In the genomic region with DNA sequence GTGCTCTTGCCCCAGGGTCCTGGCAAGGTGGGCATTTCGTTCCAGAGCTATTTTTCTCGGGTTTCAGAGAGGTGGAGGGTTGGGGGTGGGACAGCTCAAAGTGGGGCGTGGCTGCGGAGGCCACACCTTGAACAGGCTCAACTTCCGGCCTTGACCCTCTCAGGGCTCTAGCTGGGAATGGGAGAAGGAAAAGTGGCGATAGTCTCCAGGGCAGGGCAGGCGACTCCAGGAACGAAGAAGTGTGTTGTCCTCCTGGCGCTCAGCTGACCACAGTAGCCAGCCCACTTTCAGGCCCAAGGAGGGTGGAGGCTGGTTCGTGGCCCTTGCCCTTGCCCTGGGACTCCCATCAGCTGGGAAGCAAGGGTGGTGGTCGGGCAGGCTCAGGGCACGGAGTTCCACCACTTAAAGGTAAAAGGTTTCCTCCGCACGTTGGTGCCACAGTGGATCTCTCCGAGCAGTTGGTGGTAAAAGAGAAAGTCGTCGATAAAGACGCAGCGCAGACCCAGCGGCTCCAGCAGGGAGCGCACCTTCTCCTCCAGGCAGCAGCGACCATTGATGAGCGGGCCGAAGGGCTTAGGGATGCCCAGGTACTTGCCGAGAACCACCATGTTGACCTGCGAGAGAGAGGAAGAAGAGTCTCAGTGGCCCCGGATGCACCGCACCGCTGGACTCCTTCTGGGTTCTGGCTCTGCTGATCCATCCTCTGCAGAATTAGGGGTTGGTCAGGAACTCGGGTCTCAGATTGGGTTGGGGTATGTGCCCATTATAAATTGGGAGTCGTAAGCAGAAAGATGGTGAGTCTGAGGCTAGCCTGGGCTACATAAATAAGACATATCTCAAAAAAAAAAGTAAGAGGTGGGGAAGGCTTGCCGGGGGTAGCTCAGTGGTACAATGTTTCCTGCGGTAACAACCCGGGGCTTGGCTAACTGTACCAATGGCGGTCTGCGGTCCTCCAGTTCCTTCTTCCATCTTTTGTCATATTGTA, we compare ENCODE assay signal across 8 mouse cellular contexts. TPM values are rescaled to one million over a fixed set of nuclear protein-coding genes. Genes with fewer than 3 reads are reported as not detected.
A peak's percentile ranks its signal among the peaks of the same experiment; 100 is the strongest.
DNase-seq lines count a peak whose midpoint lies in the region; ATAC-seq and TF ChIP-seq lines count a peak whose summit lies in the region.

No protein-coding gene starts in this region.

- no peaks in the 10 kb centered on the region for H3K9me3 ChIP-seq in ES-E14 (ENCODE audit: control insufficient read depth, insufficient read depth, low read depth, low read length)
- no peaks in the 10 kb centered on the region for H3K9me3 ChIP-seq in hindbrain, embryonic 13.5 days
- no peaks in the 10 kb centered on the region for H3K9me3 ChIP-seq in limb, embryonic 14.5 days (ENCODE audit: control insufficient read depth, low read length)
- no peaks in the 10 kb centered on the region for H3K9me3 ChIP-seq in midbrain, embryonic 13.5 days
- no peaks in the 10 kb centered on the region for H3K9me3 ChIP-seq in stomach, postnatal 0 days (ENCODE audit: control insufficient read depth, low read length)

- H3K9ac ChIP-seq in ES-E14 (ENCODE audit: insufficient read depth, low read depth, low read length, poor library complexity, severe bottlenecking): peak overlapping the region; percentile 5; the same call in 1 of the 2 replicates
- no peak overlapping the region for H3K9ac ChIP-seq in hindbrain, embryonic 13.5 days
- H3K9ac ChIP-seq in limb, embryonic 14.5 days (ENCODE audit: low read depth, low read length, severe bottlenecking): peak overlapping the region; percentile 44
- H3K9ac ChIP-seq in midbrain, embryonic 13.5 days (replicated peaks): 0 out of 2 replicates have a peak overlapping the region, but pooled peaks have one; percentile 14
- peak overlapping the region; percentile 54 for H3K9ac ChIP-seq in stomach, postnatal 0 days (ENCODE audit: low read length)

- DNase-seq in 3134 (ENCODE audit: extremely low read depth, insufficient read length, low spot score) (peak; percentile 85), ES-E14 (ENCODE audit: low read depth, low spot score) (no peak), MN1 (ENCODE audit: low spot score) (no peak)
- peak; percentile 19 for DNase-seq in limb, embryonic 14.5 days (ENCODE audit: low spot score)
- DNase-seq in stomach, postnatal 0 days (ENCODE audit: low spot score): peak; percentile 58

- H3K27ac ChIP-seq in ES-E14 (ENCODE audit: insufficient read depth, low read depth, low read length, poor library complexity, severe bottlenecking): no peak overlapping the region
- no peak overlapping the region for H3K27ac ChIP-seq in hindbrain, embryonic 13.5 days
- H3K27ac ChIP-seq in limb, embryonic 14.5 days (replicated peaks; ENCODE audit: low read depth, low read length): peak overlapping the region; percentile 44; the same call in 1 of the 2 replicates
- H3K27ac ChIP-seq in midbrain, embryonic 13.5 days: no peak overlapping the region
- H3K27ac ChIP-seq in stomach, postnatal 0 days (replicated peaks): no peak overlapping the region

- in situ Hi-C loops in ES-E14 (cut with MboI; ENCODE audit: low sequenced_read_pairs in 2 of 2, unreplicated experiment in 2 of 2): no loop called here

- TF ChIP-seq POLR2A in limb, embryonic 14.5 days (IDR thresholded peaks at IDR 0.05; ENCODE audit: borderline replicate concordance, extremely low read depth, insufficient read depth, insufficient read length): no peak

- peak; percentile 69 for ATAC-seq in erythroid progenitor cell, adult 5-6 weeks (replicated peaks; ENCODE audit: low FRiP score, poor library complexity, severe bottlenecking)
- ATAC-seq in hindbrain, embryonic 13.5 days (ENCODE audit: low FRiP score): no peak
- ATAC-seq in limb, embryonic 14.5 days (ENCODE audit: low FRiP score, low read depth): peak; percentile 62; the same call in 1 of the 2 replicates
- ATAC-seq in midbrain, embryonic 13.5 days: no peak
- peak; percentile 70 for ATAC-seq in stomach, postnatal 0 days (ENCODE audit: low FRiP score, low TSS enrichment)

- WGBS in hindbrain, embryonic 13.5 days: 23% methylated on average over 36 of the region's 36 CpGs
- 21% methylated on average over 35 of the region's 36 CpGs for WGBS in limb, embryonic 14.5 days
- 25% methylated on average over 36 of the region's 36 CpGs for WGBS in midbrain, embryonic 13.5 days
- 28% methylated on average over 34 of the region's 36 CpGs for WGBS in stomach, postnatal 0 days

- H3K4me1 ChIP-seq in ES-E14 (ENCODE audit: control insufficient read depth in 2 of 2, insufficient read depth in 2 of 2, low read length in 2 of 2, poor library complexity in 1 of 2): peaks cover 0 to 31% of the 10 kb centered on the region in 2 experiments; a peak in 2 of 4 replicates
- H3K4me1 ChIP-seq in hindbrain, embryonic 13.5 days (replicated peaks): peaks cover 38% of the 10 kb centered on the region
- H3K4me1 ChIP-seq in limb, embryonic 14.5 days (ENCODE audit: control insufficient read depth, insufficient read depth, low read length): peaks cover 24% of the 10 kb centered on the region
- H3K4me1 ChIP-seq in midbrain, embryonic 13.5 days (replicated peaks): peaks cover 12% of the 10 kb centered on the region
- no peaks in the 10 kb centered on the region for H3K4me1 ChIP-seq in stomach, postnatal 0 days (replicated peaks; ENCODE audit: control insufficient read depth, insufficient read depth)

- peak overlapping the region; percentile 25 to 31 for H3K4me3 ChIP-seq in ES-E14 (ENCODE audit: insufficient read depth in 1 of 2, low read depth in 1 of 2, low read length in 2 of 2, poor library complexity in 1 of 2, severe bottlenecking in 1 of 2)
- peak overlapping the region; percentile 8; the same call in 1 of the 2 replicates for H3K4me3 ChIP-seq in hindbrain, embryonic 13.5 days
- H3K4me3 ChIP-seq in limb, embryonic 14.5 days (replicated peaks; ENCODE audit: low read length): peak overlapping the region; percentile 41
- peak overlapping the region; percentile 15; the same call in 1 of the 2 replicates for H3K4me3 ChIP-seq in midbrain, embryonic 13.5 days (replicated peaks)
- peak overlapping the region; percentile 44 for H3K4me3 ChIP-seq in stomach, postnatal 0 days (ENCODE audit: low read depth, low read length)

- no peaks in the 10 kb centered on the region for H3K36me3 ChIP-seq in ES-E14 (ENCODE audit: control insufficient read depth, insufficient read depth, low read length, poor library complexity, severe bottlenecking)
- no peaks in the 10 kb centered on the region for H3K36me3 ChIP-seq in hindbrain, embryonic 13.5 days
- no peaks in the 10 kb centered on the region for H3K36me3 ChIP-seq in limb, embryonic 14.5 days (ENCODE audit: control insufficient read depth, insufficient read depth, low read length)
- H3K36me3 ChIP-seq in midbrain, embryonic 13.5 days: no peaks in the 10 kb centered on the region
- H3K36me3 ChIP-seq in stomach, postnatal 0 days (ENCODE audit: control insufficient read depth, insufficient read depth, low read length): no peaks in the 10 kb centered on the region

- H3K4me2 ChIP-seq in hindbrain, embryonic 13.5 days: peak overlapping the region; percentile 39
- H3K4me2 ChIP-seq in limb, embryonic 14.5 days (replicated peaks; ENCODE audit: low read depth, low read length, severe bottlenecking): peak overlapping the region; percentile 61
- H3K4me2 ChIP-seq in midbrain, embryonic 13.5 days (replicated peaks): peak overlapping the region; percentile 40
- peak overlapping the region; percentile 79 for H3K4me2 ChIP-seq in stomach, postnatal 0 days (replicated peaks; ENCODE audit: low read depth)

- peaks cover 37% of the 10 kb centered on the region; the same call in 1 of the 2 replicates for H3K27me3 ChIP-seq in hindbrain, embryonic 13.5 days
- H3K27me3 ChIP-seq in limb, embryonic 14.5 days (ENCODE audit: control insufficient read depth, insufficient read depth, low read length): no peaks in the 10 kb centered on the region
- peaks cover 40% of the 10 kb centered on the region for H3K27me3 ChIP-seq in midbrain, embryonic 13.5 days
- H3K27me3 ChIP-seq in stomach, postnatal 0 days (ENCODE audit: control insufficient read depth, insufficient read depth, low read length): no peaks in the 10 kb centered on the region

- TF ChIP-seq CTCF in stomach, postnatal 0 days (IDR thresholded peaks at IDR 0.05; ENCODE audit: low read depth): peak; percentile 76

- TF ChIP-seq EP300 in stomach, postnatal 0 days (optimal IDR thresholded peaks at IDR 0.05): no peak

RNA-seq across cellular contexts. Expression of gene Padi3, which starts 4.1 kb away (rescaled TPM):
- 1.2 and 1.6 TPM in 2 replicates for total RNA-seq in ES-E14 (2012; rRNA removed)
- not detected in 2 replicates for total RNA-seq in erythroid progenitor cell, adult 5-6 weeks (2015; ENCODE audit: low replicate concordance)
- not detected in 2 replicates for total RNA-seq in erythroid progenitor cell, adult 5-6 weeks (2017; ENCODE audit: low replicate concordance)
- polyA plus RNA-seq in hindbrain, embryonic 13.5 days (2015; fragmentation: Nextera tagmentation; extraction: Ambion mirVana): not detected in 2 replicates
- 0.28 and 0.30 TPM in 2 replicates for polyA plus RNA-seq in limb, embryonic 14.5 days (2012; rRNA removed)
- 0.08 and 0.21 TPM in 2 replicates for polyA plus RNA-seq in limb, embryonic 14.5 days (2014; fragmentation: Nextera tagmentation; extraction: Ambion mirVana)
- 0.05 TPM in 1 of 2 replicates, not detected in the other for polyA plus RNA-seq in midbrain, embryonic 13.5 days (2015; fragmentation: Nextera tagmentation; extraction: Ambion mirVana)
- polyA plus RNA-seq in stomach, postnatal 0 days (2015; fragmentation: Nextera tagmentation; extraction: Ambion mirVana): 0.02 TPM in 1 of 2 replicates, not detected in the other

RNA-seq across cellular contexts. Expression of gene Padi1, which starts 31.0 kb away (rescaled TPM):
- total RNA-seq in ES-E14 (2012; rRNA removed): 0.09 and 0.16 TPM in 2 replicates
- not detected in 2 replicates for total RNA-seq in erythroid progenitor cell, adult 5-6 weeks (2015; ENCODE audit: low replicate concordance)
- not detected in 2 replicates for total RNA-seq in erythroid progenitor cell, adult 5-6 weeks (2017; ENCODE audit: low replicate concordance)
- not detected in 2 replicates for polyA plus RNA-seq in hindbrain, embryonic 13.5 days (2015; fragmentation: Nextera tagmentation; extraction: Ambion mirVana)
- 0.19 and 0.25 TPM in 2 replicates for polyA plus RNA-seq in limb, embryonic 14.5 days (2012; rRNA removed)
- polyA plus RNA-seq in limb, embryonic 14.5 days (2014; fragmentation: Nextera tagmentation; extraction: Ambion mirVana): 0.10 and 0.12 TPM in 2 replicates
- not detected in 2 replicates for polyA plus RNA-seq in midbrain, embryonic 13.5 days (2015; fragmentation: Nextera tagmentation; extraction: Ambion mirVana)
- 1.3 and 2.1 TPM in 2 replicates for polyA plus RNA-seq in stomach, postnatal 0 days (2015; fragmentation: Nextera tagmentation; extraction: Ambion mirVana)

RNA-seq across cellular contexts. Expression of gene Padi4, which starts 40.5 kb away (rescaled TPM):
- total RNA-seq in ES-E14 (2012; rRNA removed): 1.7 and 2.1 TPM in 2 replicates
- 8.0 and 15.1 TPM in 2 replicates for total RNA-seq in erythroid progenitor cell, adult 5-6 weeks (2015; ENCODE audit: low replicate concordance)
- 4.1 and 15.1 TPM in 2 replicates for total RNA-seq in erythroid progenitor cell, adult 5-6 weeks (2017; ENCODE audit: low replicate concordance)
- polyA plus RNA-seq in hindbrain, embryonic 13.5 days (2015; fragmentation: Nextera tagmentation; extraction: Ambion mirVana): 0.09 and 0.13 TPM in 2 replicates
- 0.10 and 0.11 TPM in 2 replicates for polyA plus RNA-seq in limb, embryonic 14.5 days (2012; rRNA removed)
- not detected in 2 replicates for polyA plus RNA-seq in limb, embryonic 14.5 days (2014; fragmentation: Nextera tagmentation; extraction: Ambion mirVana)
- polyA plus RNA-seq in midbrain, embryonic 13.5 days (2015; fragmentation: Nextera tagmentation; extraction: Ambion mirVana): 0.19 TPM in 2 replicates
- polyA plus RNA-seq in stomach, postnatal 0 days (2015; fragmentation: Nextera tagmentation; extraction: Ambion mirVana): 0.23 and 0.27 TPM in 2 replicates

Comparison
In these comparisons a context has a peak if more than half of its experiments do, and no peak if none do; other contexts are left out.
1. DNase-seq: peak in 3134 (single experiment), limb, embryonic 14.5 days (single experiment) and stomach, postnatal 0 days (single experiment); none in ES-E14 (single experiment) and MN1 (single experiment).
2. ATAC-seq: peak in erythroid progenitor cell, adult 5-6 weeks (single experiment), limb, embryonic 14.5 days (single experiment) and stomach, postnatal 0 days (single experiment); none in hindbrain, embryonic 13.5 days (single experiment) and midbrain, embryonic 13.5 days (single experiment).
3. Peak in every context shown above with its lines, with median percentiles within 50 percentile points of each other: H3K4me3 ChIP-seq and H3K4me2 ChIP-seq.